Mouse (Mus musculus): Measurements from ENCODE around the gene Dnhd1.
"Not testable (repeated sequence)": the region's sequence is repeated elsewhere in the genome, so short reads cannot be mapped to it uniquely, and the experiment has no call there.

Gene Dnhd1

GRCm38 (mm10) chr7:105740089-105740795 is 89.6 kb downstream of the Dnhd1 start:
- DNase-seq (ENCODE audit: low spot score), result no peak

- DNase-seq (ENCODE audit: low spot score), result no peak
These were observed 90.2 kb downstream of the Dnhd1 start for GRCm38 (mm10) chr7:105740851-105741250.

GRCm38 (mm10) chr7:105741978-105742377 is 91.4 kb downstream of the Dnhd1 start:
- no peak for DNase-seq (ENCODE audit: low spot score)

DNA sequence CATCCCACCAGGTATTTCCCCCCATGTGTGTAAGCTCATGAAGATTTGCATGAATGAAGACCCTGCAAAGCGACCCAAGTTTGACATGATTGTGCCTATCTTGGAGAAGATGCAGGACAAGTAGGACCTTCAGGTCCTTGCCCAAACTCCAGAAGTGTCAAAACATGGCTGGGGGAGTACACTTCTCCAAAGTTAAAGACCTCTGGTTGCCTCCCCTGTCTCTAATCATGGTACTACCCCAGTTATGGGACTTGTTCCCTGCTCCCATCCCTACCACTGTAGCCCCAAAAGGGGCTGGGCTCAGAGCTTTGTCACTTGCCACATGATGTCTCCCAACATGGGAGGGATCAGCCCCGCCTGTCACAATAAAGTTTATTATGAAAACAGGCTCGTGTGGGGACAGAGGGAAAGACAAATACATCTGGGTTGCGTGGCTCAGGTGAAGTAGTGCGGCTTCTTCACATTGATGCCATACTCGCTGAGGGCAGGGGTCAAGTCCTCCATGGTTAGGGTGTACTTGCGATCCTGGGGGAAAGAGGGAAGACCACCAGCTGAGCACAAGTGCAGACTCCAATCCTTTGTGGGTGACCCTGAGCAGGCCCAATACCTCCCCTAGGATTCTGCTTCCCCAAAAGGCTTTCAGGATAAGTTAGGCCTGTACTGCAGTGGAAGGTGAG is 92.0 kb downstream of the Dnhd1 start:
- DNase-seq (ENCODE audit: low spot score), result not testable (repeated sequence)

- DNase-seq (ENCODE audit: low spot score), result not testable (repeated sequence)
These were observed 92.8 kb downstream of the Dnhd1 start for GRCm38 (mm10) chr7:105743246-105743925.

DNA sequence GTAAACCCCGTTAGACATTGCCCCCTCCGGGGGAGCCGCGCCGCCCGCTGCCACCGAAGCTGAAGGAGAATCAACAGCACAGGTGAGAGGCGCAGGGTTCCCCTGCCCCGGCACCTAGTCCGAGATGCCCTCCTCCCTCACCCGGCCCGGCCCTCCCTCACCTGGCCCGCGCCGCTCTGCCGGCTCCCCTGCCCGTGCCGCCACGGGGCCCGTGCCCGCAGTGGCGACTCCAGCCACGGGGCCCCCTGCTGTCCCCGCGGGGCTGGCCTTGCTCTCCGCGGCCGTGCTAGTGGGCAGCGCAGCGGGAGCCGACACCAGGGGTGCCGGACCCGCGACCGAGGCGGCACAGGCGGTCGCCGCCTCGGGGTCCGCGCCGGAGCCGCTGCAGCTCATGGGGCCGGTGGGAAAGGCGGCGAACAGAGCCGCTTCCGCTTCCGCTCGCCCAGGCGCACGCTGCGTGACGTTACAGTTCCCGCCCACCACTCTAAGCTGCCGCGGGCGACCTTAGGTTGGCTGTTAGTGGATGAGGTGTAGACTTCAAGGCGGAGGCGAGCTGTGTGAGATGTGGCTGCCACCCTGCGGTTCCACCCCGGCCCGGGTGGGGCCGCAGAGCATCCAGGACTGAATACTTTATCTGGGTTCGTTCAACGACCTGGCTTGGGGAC is 93.4 kb downstream of the Dnhd1 start, which contains the start of gene Taf10:
TSS of gene Taf10 (minus strand) at position 436 of the 665 bp plus-strand sequence.
- DNase-seq (ENCODE audit: low spot score), result peak; percentile 59

- no peak for DNase-seq (ENCODE audit: low spot score)
These were observed 97.1 kb downstream of the Dnhd1 start for GRCm38 (mm10) chr7:105747776-105748175.

GRCm38 (mm10) chr7:105751491-105752433 is 101.1 kb downstream of the Dnhd1 start, which contains the start of gene Tpp1:
Gene Tpp1, minus strand, starts transcription at chr7:105752235.
- peak; percentile 66 for DNase-seq (ENCODE audit: low spot score)

GRCm38 (mm10) chr7:105752716-105753115 is 102.1 kb downstream of the Dnhd1 start:
- DNase-seq (ENCODE audit: low spot score), result no peak

- no peak for DNase-seq (ENCODE audit: low spot score)
These were observed 102.7 kb downstream of the Dnhd1 start for GRCm38 (mm10) chr7:105753281-105753680.

- DNase-seq (ENCODE audit: low spot score), result no peak
These were observed 111.3 kb downstream of the Dnhd1 start for GRCm38 (mm10) chr7:105761813-105762484.

DNA sequence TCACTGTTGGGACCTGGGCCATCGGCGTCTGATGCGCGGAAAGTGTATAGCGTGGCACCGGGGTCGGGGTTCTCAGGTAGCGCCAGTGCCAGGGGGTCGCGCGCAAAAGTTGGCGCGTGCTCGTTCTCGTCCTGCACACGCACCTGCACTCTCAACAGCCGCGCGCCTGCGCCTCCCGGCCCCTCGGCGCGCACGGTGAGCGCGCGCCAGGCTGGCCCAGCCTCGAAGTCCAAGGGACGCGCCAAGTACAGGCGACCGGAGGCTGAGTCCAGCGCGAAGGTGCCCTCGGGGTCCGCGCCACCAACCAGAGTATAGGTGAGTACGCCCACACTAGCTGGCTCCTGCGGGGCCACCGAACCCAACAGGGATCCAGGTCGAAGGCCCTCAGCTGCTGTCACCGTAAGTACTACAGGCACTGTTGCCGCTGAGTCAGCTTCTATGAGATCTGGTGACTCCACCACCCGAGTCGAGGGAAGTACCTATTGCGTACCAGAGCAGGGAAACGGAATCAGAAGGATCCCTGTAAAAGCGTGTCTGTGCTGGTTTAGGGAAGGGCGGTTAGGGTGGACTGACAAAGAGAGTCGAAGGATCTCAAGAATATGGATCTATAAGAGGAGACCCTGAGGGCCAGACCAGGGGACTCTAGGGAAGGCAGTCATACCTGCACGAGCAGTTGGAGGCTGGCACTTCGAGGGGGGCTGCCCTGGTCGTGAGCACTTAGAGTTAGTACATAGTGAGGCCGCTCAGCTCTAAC is 112.1 kb downstream of the Dnhd1 start:
- DNase-seq (ENCODE audit: low spot score), result no peak

DNA sequence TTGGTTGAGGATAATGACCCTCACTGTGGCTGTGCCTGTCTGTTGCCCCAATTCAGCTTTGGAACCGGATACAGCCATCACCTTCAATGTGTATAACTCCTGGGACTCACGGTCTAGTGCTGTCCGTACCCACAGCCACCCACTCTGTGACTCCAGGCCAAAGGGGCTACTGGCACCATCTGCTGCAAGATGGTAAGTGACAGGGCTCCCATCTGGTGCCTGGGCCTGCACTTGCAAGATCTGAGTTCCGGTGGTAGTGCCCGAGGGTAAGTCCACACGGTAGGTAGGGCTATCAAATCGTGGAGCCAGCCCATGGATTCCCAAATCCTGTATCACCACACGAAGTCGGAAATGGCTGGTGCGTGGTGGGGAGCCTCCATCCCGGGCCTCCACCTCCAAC is 113.7 kb downstream of the Dnhd1 start:
- DNase-seq (ENCODE audit: low spot score), result no peak

DNA sequence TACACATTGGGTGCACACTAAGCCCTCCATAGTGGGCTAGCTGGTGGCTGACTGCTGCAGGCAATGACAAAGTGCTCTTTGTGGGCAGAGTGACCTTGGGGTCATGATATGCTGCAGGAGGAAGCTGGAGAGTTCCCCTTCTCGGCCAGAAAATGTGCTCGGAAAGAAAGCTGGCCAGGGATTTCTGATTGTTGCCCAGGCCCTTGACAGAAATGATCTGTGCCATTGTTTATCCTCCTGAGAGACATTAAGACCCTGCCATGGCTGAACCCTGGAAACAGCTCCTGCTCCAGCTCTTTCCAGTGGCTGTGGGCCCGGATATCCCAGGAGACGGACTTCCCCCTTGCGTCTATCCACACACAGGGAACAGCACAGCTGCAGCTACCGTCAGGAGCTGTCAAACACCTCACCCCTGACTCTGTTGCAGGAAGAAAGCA is 117.1 kb downstream of the Dnhd1 start:
- no peak for DNase-seq (ENCODE audit: low spot score)

GRCm38 (mm10) chr7:105769959-105770358 is 119.3 kb downstream of the Dnhd1 start:
- no peak for DNase-seq (ENCODE audit: low spot score)

All from urinary bladder, postnatal 10 days (tissue).